Mouse (Mus musculus): ENCODE measurements around the gene Gm21970. TPM values are rescaled to one million over a fixed set of nuclear protein-coding genes. Genes with fewer than 3 reads are reported as not detected.

Gene Gm21970
- polyA plus RNA-seq (2015; fragmentation: Nextera tagmentation; extraction: Ambion mirVana): not detected in 2 replicates

DNA sequence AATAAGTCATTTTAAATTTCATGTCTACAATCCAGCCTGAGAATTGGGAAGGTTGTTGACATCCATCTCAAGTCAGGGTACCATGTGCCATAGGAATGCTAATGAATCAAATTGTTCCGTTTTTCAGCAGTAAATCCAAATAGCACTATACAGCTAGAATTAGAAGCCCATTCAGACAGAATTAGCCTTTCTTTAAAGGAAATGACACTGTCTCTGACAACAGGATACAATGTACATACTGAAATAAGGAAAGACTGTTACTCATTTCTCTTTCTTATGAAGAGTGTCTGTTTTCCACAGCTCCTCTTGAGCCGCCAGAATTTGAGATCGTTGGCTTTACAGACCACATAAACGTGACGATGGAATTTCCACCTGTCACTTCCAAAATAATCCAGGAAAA is at the start of gene Gm21970:
Gene Gm21970 (plus strand): TSS at position 301 of the 400 bp plus-strand sequence.
- H3K36me3 ChIP-seq (ENCODE audit: insufficient read depth, low read length): peaks cover 55% of the 10 kb centered on the region

DNA sequence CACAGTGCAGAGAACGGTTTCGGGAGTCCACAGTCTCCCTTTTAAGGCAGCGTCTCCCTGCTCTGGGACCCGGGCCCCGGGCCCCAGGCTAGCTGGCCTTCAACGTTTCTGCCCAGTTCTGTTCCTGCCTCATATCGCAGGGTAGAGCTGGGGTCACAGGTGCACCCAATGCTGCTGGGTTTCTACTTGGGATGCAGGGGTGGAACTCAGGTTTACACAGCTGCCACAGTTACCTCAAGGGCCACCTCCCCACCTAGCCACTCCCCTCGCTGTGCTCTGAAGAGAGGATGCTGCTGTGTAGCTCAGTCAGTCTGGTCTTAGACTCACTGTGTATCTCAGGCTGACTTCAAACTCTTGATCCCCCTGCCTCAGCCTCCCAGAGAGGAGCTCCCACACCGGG is 45.0 kb upstream of the Gm21970 start:
- H3K9ac ChIP-seq (replicated peaks; ENCODE audit: low read length): no peak overlapping the region

More for the DNA sequence above, at the start of gene Gm21970:
- Histone ChIP-seq H3K27me3 (ENCODE audit: insufficient read depth, low read length) (no peaks in the 10 kb centered on the region), H3K9ac (replicated peaks; ENCODE audit: low read length) (no peak within 1 kb of the TSS), H3K4me3 (ENCODE audit: low read length) (no peak within 1 kb of the TSS), H3K27ac (ENCODE audit: low read length) (no peak within 1 kb of the TSS), H3K9me3 (ENCODE audit: low read length) (no peaks in the 10 kb centered on the region; the same call in 1 of the 2 replicates), H3K4me2 (replicated peaks; ENCODE audit: low read depth, low read length) (no peak within 1 kb of the TSS), H3K4me1 (ENCODE audit: insufficient read depth, low read length) (no peaks in the 10 kb centered on the region)
- no peak for ATAC-seq (ENCODE audit: low FRiP score, low TSS enrichment)
- WGBS: 72% methylated on average over 5 of the region's 5 CpGs

DNA sequence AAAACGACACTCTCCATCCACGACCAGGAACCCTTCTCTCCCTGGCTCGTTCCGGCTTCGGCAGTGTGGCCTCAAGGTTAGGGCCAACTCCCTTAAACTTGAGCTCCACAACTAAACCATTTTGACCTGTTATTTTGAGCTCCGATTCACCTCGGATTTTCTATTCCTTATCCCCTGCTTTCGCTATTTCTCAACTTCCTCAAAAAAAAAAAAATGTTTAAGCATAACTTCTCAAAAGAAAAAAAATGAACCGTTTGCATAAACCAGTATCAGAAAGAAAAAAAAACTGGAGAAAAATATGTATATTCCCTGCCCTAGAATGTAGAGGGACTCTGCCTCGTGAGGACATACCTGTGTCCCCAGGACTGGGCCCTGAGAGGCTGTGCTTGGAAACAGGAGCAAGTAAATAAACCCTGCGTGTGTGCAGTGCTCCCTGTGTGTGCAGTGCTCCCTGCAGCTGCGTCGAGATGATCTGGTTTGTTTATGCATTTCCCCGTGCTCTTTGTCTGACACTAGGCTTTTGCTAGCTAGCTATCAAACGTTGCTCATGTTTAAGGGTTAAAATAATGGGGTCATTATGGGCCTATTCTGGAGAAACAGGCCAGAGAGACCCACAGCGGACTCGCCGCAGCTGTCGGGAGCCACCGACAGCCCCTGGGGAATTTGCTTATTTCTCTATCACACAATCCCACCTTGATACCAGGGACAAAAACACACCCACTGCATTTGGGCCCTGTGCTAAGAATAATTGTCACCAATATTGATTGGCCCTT is 43.8 kb upstream of the Gm21970 start:
- no peaks in the 10 kb centered on the region for H3K4me1 ChIP-seq (ENCODE audit: insufficient read depth, low read length)
- H3K4me3 ChIP-seq (ENCODE audit: low read length): no peak overlapping the region
- no peaks in the 10 kb centered on the region for H3K9me3 ChIP-seq (ENCODE audit: low read length)
- ATAC-seq (ENCODE audit: low FRiP score, low TSS enrichment): no peak
- no peak overlapping the region for H3K4me2 ChIP-seq (replicated peaks; ENCODE audit: low read depth, low read length)
- H3K27ac ChIP-seq (ENCODE audit: low read length): no peak overlapping the region
- WGBS: 69% methylated on average over 20 of the region's 20 CpGs
- H3K36me3 ChIP-seq (ENCODE audit: insufficient read depth, low read length): no peaks in the 10 kb centered on the region
- H3K9ac ChIP-seq (replicated peaks; ENCODE audit: low read length): no peak overlapping the region
- H3K27me3 ChIP-seq (ENCODE audit: insufficient read depth, low read length): peaks cover 32% of the 10 kb centered on the region

More for the DNA sequence above, 45.0 kb upstream of the Gm21970 start:
- Histone ChIP-seq H3K4me1 (ENCODE audit: insufficient read depth, low read length) (no peaks in the 10 kb centered on the region), H3K27me3 (ENCODE audit: insufficient read depth, low read length) (peaks cover 28% of the 10 kb centered on the region), H3K36me3 (ENCODE audit: insufficient read depth, low read length) (no peaks in the 10 kb centered on the region), H3K27ac (ENCODE audit: low read length) (no peak overlapping the region), H3K4me3 (ENCODE audit: low read length) (no peak overlapping the region), H3K9me3 (ENCODE audit: low read length) (no peaks in the 10 kb centered on the region), H3K4me2 (replicated peaks; ENCODE audit: low read depth, low read length) (no peak overlapping the region)
- ATAC-seq (ENCODE audit: low FRiP score, low TSS enrichment): no peak
- 76% methylated on average over 9 of the region's 9 CpGs for WGBS

DNA sequence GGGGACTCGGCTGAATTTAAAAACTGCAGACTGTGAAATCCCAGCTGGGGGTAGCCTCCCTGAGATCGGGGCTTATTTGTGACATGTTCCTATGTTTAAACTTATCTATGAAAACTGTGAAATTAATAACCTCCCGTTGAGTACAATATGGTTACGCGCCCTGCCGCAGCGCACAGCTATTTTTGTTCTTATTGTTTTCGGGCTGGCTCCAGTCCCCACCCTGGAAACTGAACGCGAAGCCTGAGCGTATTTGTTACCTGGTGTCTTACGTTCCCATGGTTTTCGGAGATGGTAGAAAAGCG is 43.3 kb upstream of the Gm21970 start:
- 83% methylated on average over 14 of the region's 14 CpGs for WGBS
- Histone ChIP-seq H3K4me1 (ENCODE audit: insufficient read depth, low read length) (no peaks in the 10 kb centered on the region), H3K9ac (replicated peaks; ENCODE audit: low read length) (no peak overlapping the region), H3K9me3 (ENCODE audit: low read length) (no peaks in the 10 kb centered on the region), H3K4me2 (replicated peaks; ENCODE audit: low read depth, low read length) (no peak overlapping the region), H3K4me3 (ENCODE audit: low read length) (no peak overlapping the region), H3K36me3 (ENCODE audit: insufficient read depth, low read length) (no peaks in the 10 kb centered on the region), H3K27me3 (ENCODE audit: insufficient read depth, low read length) (peaks cover 37% of the 10 kb centered on the region), H3K27ac (ENCODE audit: low read length) (no peak overlapping the region)
- no peak for ATAC-seq (ENCODE audit: low FRiP score, low TSS enrichment)

DNA sequence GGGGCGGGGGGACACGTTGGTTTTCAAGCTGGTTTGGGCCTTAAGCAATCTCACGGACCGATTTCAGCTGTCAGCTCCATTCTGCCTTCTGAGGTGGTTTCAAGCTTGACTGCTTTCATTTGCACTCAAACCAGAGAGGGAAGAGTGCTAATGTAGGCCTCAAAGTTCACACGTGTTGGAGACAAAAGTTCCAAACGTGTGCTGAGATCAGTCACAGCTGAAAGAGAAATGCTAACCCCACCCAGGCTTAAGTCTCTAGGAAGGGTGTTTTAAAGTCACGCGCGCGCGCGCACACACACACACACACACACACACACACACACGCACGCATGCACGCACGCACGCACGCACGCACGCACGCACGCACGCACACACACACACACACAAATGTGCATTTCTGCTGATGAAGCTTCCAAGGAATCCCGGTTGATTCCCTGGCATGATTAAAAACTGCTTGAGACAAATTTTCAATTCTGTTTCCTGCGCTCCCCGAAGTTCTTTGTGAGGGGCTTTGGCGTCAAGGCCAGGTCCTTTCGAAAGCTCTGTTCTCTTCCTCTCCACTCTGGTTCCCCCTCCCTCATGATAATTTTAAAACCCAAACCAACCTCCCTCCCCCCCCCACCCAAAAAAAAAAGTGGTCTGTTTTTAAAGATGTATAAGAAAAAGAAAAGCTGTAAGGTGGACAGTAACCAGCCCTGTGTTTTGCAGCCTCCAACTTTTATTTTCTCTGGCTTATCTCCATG is 42.8 kb upstream of the Gm21970 start:
- Histone ChIP-seq H3K27me3 (ENCODE audit: insufficient read depth, low read length) (peaks cover 39% of the 10 kb centered on the region), H3K36me3 (ENCODE audit: insufficient read depth, low read length) (no peaks in the 10 kb centered on the region), H3K9me3 (ENCODE audit: low read length) (no peaks in the 10 kb centered on the region), H3K4me1 (ENCODE audit: insufficient read depth, low read length) (no peaks in the 10 kb centered on the region), H3K9ac (replicated peaks; ENCODE audit: low read length) (no peak overlapping the region), H3K27ac (ENCODE audit: low read length) (no peak overlapping the region), H3K4me3 (ENCODE audit: low read length) (no peak overlapping the region), H3K4me2 (replicated peaks; ENCODE audit: low read depth, low read length) (no peak overlapping the region)
- no peak for ATAC-seq (ENCODE audit: low FRiP score, low TSS enrichment)
- WGBS: 67% methylated on average over 19 of the region's 28 CpGs

DNA sequence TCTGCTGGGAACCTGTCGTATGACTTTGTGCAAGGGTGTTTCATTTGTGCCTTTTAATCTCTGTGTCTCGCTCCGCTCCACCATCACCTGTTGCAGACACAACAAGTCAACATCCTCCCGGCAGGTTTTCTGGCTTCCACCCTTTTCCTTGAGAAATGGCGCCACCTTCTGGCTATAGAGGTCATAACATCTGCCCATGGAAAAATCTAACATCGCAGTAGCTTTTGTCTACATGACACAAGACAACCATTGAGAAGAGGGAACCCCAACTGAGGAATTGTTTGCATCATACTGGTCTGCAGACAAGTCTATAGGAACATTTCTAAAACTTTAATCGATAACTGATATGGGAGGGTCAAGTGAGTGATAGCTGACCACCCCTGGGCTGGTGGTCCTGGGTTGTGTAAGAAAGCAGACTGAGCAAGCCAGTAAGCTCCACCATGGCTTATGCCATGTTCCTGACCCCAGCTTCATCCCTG is 39.4 kb upstream of the Gm21970 start:
- H3K4me2 ChIP-seq (replicated peaks; ENCODE audit: low read depth, low read length): no peak overlapping the region
- no peak overlapping the region for H3K4me3 ChIP-seq (ENCODE audit: low read length)
- H3K27ac ChIP-seq (ENCODE audit: low read length): no peak overlapping the region
- peak; percentile 46; the same call in 1 of the 2 replicates for ATAC-seq (ENCODE audit: low FRiP score, low TSS enrichment)
- WGBS: 2% methylated on average over 7 of the region's 7 CpGs
- H3K9ac ChIP-seq (replicated peaks; ENCODE audit: low read length): no peak overlapping the region
- H3K4me1 ChIP-seq (ENCODE audit: insufficient read depth, low read length): no peaks in the 10 kb centered on the region
- H3K27me3 ChIP-seq (ENCODE audit: insufficient read depth, low read length): peaks cover 40% of the 10 kb centered on the region
- H3K9me3 ChIP-seq (ENCODE audit: low read length): no peaks in the 10 kb centered on the region
- H3K36me3 ChIP-seq (ENCODE audit: insufficient read depth, low read length): no peaks in the 10 kb centered on the region

DNA sequence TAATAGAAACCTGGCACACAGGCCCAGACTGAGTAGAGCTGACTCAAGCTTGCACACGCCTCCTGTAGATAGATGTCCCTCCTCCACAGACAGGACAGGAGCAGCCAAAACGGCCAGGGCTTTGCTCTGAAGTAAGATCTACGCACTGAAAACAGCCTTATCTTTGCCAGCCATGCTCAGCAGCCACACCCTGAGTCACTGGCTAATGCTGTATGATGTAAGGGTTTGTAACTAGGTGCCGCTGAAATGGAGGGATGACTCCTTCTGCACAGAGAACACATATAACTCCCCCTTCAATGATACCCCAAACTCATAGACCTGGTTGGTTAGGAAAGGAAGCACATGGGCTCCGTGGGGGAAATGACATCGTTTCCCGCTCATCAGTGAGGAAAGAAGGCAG is 38.8 kb upstream of the Gm21970 start:
- ATAC-seq (ENCODE audit: low FRiP score, low TSS enrichment): peak; percentile 6; the same call in 1 of the 2 replicates
- H3K4me2 ChIP-seq (replicated peaks; ENCODE audit: low read depth, low read length): no peak overlapping the region

DNA sequence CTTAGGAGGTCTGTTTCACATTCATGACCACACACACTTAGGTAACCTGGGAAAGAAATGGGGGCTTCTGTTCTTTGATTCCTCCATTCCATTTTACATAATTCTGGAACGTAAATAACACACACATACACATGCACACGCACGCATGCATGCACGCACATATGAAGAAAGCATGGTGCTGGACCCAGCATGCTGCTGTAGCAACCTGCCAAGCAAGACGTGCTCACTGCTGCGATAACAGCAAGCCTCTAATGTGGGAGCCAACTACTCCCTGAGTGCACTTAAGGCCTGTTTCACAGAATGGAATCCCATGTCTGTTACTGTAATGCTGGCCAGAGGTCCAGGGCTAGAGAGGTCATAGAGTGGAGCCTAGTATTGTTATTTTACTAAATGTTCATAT is 38.3 kb upstream of the Gm21970 start:
- WGBS: 84% methylated on average over 6 of the region's 6 CpGs
- Histone ChIP-seq H3K27ac (ENCODE audit: low read length) (no peak overlapping the region), H3K36me3 (ENCODE audit: insufficient read depth, low read length) (no peaks in the 10 kb centered on the region), H3K4me3 (ENCODE audit: low read length) (no peak overlapping the region), H3K4me1 (ENCODE audit: insufficient read depth, low read length) (no peaks in the 10 kb centered on the region), H3K9ac (replicated peaks; ENCODE audit: low read length) (no peak overlapping the region), H3K4me2 (replicated peaks; ENCODE audit: low read depth, low read length) (no peak overlapping the region), H3K27me3 (ENCODE audit: insufficient read depth, low read length) (peaks cover 34% of the 10 kb centered on the region), H3K9me3 (ENCODE audit: low read length) (no peaks in the 10 kb centered on the region)
- ATAC-seq (ENCODE audit: low FRiP score, low TSS enrichment): no peak

More for the DNA sequence above, 38.8 kb upstream of the Gm21970 start:
- WGBS: 67% methylated on average over 7 of the region's 7 CpGs
- Histone ChIP-seq H3K4me1 (ENCODE audit: insufficient read depth, low read length) (no peaks in the 10 kb centered on the region), H3K27ac (ENCODE audit: low read length) (no peak overlapping the region), H3K36me3 (ENCODE audit: insufficient read depth, low read length) (no peaks in the 10 kb centered on the region), H3K9me3 (ENCODE audit: low read length) (no peaks in the 10 kb centered on the region), H3K9ac (replicated peaks; ENCODE audit: low read length) (no peak overlapping the region), H3K4me3 (ENCODE audit: low read length) (no peak overlapping the region), H3K27me3 (ENCODE audit: insufficient read depth, low read length) (peaks cover 38% of the 10 kb centered on the region)

DNA sequence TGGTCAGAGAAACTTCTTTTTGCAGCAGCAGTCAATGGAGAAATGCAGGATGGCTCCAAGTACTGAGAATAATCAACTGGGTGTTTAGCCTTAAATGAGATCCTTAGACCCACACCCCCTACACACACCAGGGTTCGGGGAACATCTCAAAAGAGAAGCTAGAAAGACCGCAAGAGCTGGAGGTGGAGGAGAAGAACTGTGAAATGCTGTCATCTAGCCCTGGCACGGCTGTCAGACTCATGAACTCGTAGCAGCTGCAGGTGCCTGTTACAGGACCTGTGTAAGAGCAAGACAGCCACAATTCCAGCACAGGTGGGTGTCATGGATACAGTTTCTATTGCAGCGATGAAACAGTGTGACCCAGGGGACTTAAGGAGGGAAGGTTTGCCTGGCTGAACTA is 37.9 kb upstream of the Gm21970 start:
- H3K27ac ChIP-seq (ENCODE audit: low read length): no peak overlapping the region
- no peak for ATAC-seq (ENCODE audit: low FRiP score, low TSS enrichment)
- no peaks in the 10 kb centered on the region for H3K9me3 ChIP-seq (ENCODE audit: low read length)
- H3K27me3 ChIP-seq (ENCODE audit: insufficient read depth, low read length): peaks cover 34% of the 10 kb centered on the region
- H3K4me3 ChIP-seq (ENCODE audit: low read length): no peak overlapping the region
- no peaks in the 10 kb centered on the region for H3K36me3 ChIP-seq (ENCODE audit: insufficient read depth, low read length)
- no peaks in the 10 kb centered on the region for H3K4me1 ChIP-seq (ENCODE audit: insufficient read depth, low read length)
- H3K9ac ChIP-seq (replicated peaks; ENCODE audit: low read length): no peak overlapping the region
- no peak overlapping the region for H3K4me2 ChIP-seq (replicated peaks; ENCODE audit: low read depth, low read length)
- 81% methylated on average over 5 of the region's 5 CpGs for WGBS

DNA sequence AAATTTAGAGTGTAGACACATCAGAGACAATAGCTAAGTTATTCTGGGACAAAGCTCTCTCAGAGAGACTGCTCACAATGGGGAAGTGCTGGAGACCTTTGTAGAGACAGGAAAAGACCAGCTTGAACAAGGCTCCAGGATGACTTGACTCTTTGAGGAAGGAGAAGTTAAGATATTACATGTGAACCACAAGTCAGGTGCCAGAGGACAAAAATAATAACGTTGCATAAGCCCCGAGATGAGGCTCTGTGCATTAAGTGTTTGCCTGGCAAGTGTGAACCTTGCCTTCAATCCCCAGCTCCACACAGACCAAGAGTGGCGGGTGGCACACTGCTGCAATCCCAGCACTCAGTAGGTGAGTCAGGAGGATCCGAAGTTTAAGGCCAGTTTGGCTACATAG is 36.9 kb upstream of the Gm21970 start:
- no peaks in the 10 kb centered on the region for H3K4me1 ChIP-seq (ENCODE audit: insufficient read depth, low read length)
- no peak overlapping the region for H3K4me2 ChIP-seq (replicated peaks; ENCODE audit: low read depth, low read length)
- WGBS: 75% methylated on average over 4 of the region's 4 CpGs
- H3K9me3 ChIP-seq (ENCODE audit: low read length): no peaks in the 10 kb centered on the region
- H3K27ac ChIP-seq (ENCODE audit: low read length): no peak overlapping the region
- no peaks in the 10 kb centered on the region for H3K36me3 ChIP-seq (ENCODE audit: insufficient read depth, low read length)
- peaks cover 34% of the 10 kb centered on the region for H3K27me3 ChIP-seq (ENCODE audit: insufficient read depth, low read length)
- no peak overlapping the region for H3K4me3 ChIP-seq (ENCODE audit: low read length)
- no peak overlapping the region for H3K9ac ChIP-seq (replicated peaks; ENCODE audit: low read length)
- ATAC-seq (ENCODE audit: low FRiP score, low TSS enrichment): no peak

Data from kidney, embryonic 16.5 days (tissue).